Mouse (Mus musculus) hindbrain, embryonic 15.5 days (tissue): ENCODE measurements around the gene Plekha1. TPM values are rescaled to one million over a fixed set of nuclear protein-coding genes. Genes with fewer than 3 reads are reported as not detected.

Experiments
- ATAC-seq: fragments of 200-750 bp; cut with Nextera tagmentation; 2 replicates; pipeline ENCODE4 v1.8.0; 2017; ENCODE audit warnings: low read depth, moderate number of reproducible peaks, moderate TSS enrichment; ENCODE audit not compliant: low FRiP score
- H3K27ac ChIP-seq: fragments of 300-500 bp; sonication (generic); replicated peaks from 2 replicates; pipeline ENCODE4 v1.5.1; 2015; ENCODE audit warnings: mild to moderate bottlenecking, inconsistent platforms
- H3K27me3 ChIP-seq: fragments of 300-500 bp; sonication (generic); 2 replicates; pipeline ENCODE4 v1.6.1; 2015; ENCODE audit warnings: control low read depth, inconsistent platforms
- H3K36me3 ChIP-seq: fragments of 300-500 bp; sonication (generic); 2 replicates; pipeline ENCODE4 v1.6.1; 2015; ENCODE audit warnings: control low read depth, inconsistent platforms
- H3K4me1 ChIP-seq: fragments of 300-500 bp; sonication (generic); replicated peaks from 2 replicates; pipeline ENCODE4 v1.6.1; 2015; ENCODE audit warnings: control low read depth, inconsistent platforms
- H3K4me2 ChIP-seq: fragments of 300-500 bp; sonication (generic); 2 replicates; pipeline ENCODE4 v1.6.1; 2015; ENCODE audit warnings: moderate library complexity, mild to moderate bottlenecking, inconsistent platforms
- H3K4me3 ChIP-seq: fragments of 300-500 bp; sonication (generic); 2 replicates; pipeline ENCODE4 v1.5.1; 2015; ENCODE audit warnings: mild to moderate bottlenecking, inconsistent platforms
- H3K9ac ChIP-seq: fragments of 300-500 bp; sonication (generic); 2 replicates; pipeline ENCODE4 v1.6.1; 2015; ENCODE audit warnings: inconsistent platforms
- H3K9me3 ChIP-seq: fragments of 300-500 bp; sonication (generic); 2 replicates; pipeline ENCODE4 v1.6.1; 2016; ENCODE audit warnings: control low read depth, inconsistent platforms
- WGBS: fragments of 180-500 bp; shearing (Covaris S2); methylation state at CpG from one replicate; pipeline ENCODE4 v1.1.7; 2015; 5-methylcytosine and 5-hydroxymethylcytosine counted together
- polyA plus RNA-seq: library from polyadenylated mRNA; unstranded; fragments of >200 nt; fragmentation: Nextera tagmentation; extraction: Ambion mirVana; gene quantifications from 2 replicates; pipeline ENCODE4 v1.2.1, GENCODE M21; 2015

Plekha1 gene
- 59.9 and 60.6 TPM in 2 replicates for polyA plus RNA-seq

GRCm38 (mm10) chr7:130865613-130866591 is at the start of gene Plekha1:
Gene Plekha1, plus strand, starts transcription at chr7:130865756.
- H3K27me3 ChIP-seq, result no peaks in the 10 kb centered on the region
- peaks cover 23% of the 10 kb centered on the region for H3K4me1 ChIP-seq
- peak within 1 kb of the TSS; percentile 68 for H3K9ac ChIP-seq
- no peaks in the 10 kb centered on the region for H3K9me3 ChIP-seq
- under 1% methylated on average over 112 of the region's 114 CpGs for WGBS
- H3K4me3 ChIP-seq, result peak within 1 kb of the TSS; percentile 86
- peak within 1 kb of the TSS; percentile 89 for H3K27ac ChIP-seq
- peak; percentile 98 for ATAC-seq
- no peaks in the 10 kb centered on the region for H3K36me3 ChIP-seq
- H3K4me2 ChIP-seq, result peak within 1 kb of the TSS; percentile 63

GRCm38 (mm10) chr7:130816243-130816642 is 49.3 kb upstream of the Plekha1 start:
- H3K4me2 ChIP-seq, result no peak overlapping the region
- H3K4me1 ChIP-seq, result no peaks in the 10 kb centered on the region
- no peak overlapping the region for H3K9ac ChIP-seq
- no peak overlapping the region for H3K27ac ChIP-seq
- no peaks in the 10 kb centered on the region for H3K9me3 ChIP-seq
- no peak for ATAC-seq
- 90% methylated on average over 7 of the region's 7 CpGs for WGBS
- H3K27me3 ChIP-seq, result no peaks in the 10 kb centered on the region
- no peak overlapping the region for H3K4me3 ChIP-seq
- H3K36me3 ChIP-seq, result no peaks in the 10 kb centered on the region

- H3K4me3 ChIP-seq, result no peak overlapping the region
- H3K27me3 ChIP-seq, result no peaks in the 10 kb centered on the region
- H3K27ac ChIP-seq, result no peak overlapping the region
- H3K4me1 ChIP-seq, result no peaks in the 10 kb centered on the region
- WGBS, result 79% methylated on average over 5 of the region's 5 CpGs
- no peak for ATAC-seq
- no peak overlapping the region for H3K4me2 ChIP-seq
- no peaks in the 10 kb centered on the region for H3K9me3 ChIP-seq
- no peak overlapping the region for H3K9ac ChIP-seq
- H3K36me3 ChIP-seq, result no peaks in the 10 kb centered on the region
Observed at GRCm38 (mm10) chr7:130818813-130819212, 46.7 kb upstream of the Plekha1 start.

- Histone ChIP-seq H3K9ac (no peak overlapping the region), H3K36me3 (no peaks in the 10 kb centered on the region), H3K9me3 (no peaks in the 10 kb centered on the region), H3K4me3 (no peak overlapping the region), H3K4me1 (no peaks in the 10 kb centered on the region), H3K27ac (no peak overlapping the region), H3K4me2 (no peak overlapping the region), H3K27me3 (no peaks in the 10 kb centered on the region)
- WGBS, result 59% methylated on average over 10 of the region's 10 CpGs
- no peak for ATAC-seq
Observed at GRCm38 (mm10) chr7:130819624-130820023, 45.9 kb upstream of the Plekha1 start.

GRCm38 (mm10) chr7:130823992-130824391 is 41.6 kb upstream of the Plekha1 start:
- H3K36me3 ChIP-seq, result no peaks in the 10 kb centered on the region
- 82% methylated on average over 9 of the region's 9 CpGs for WGBS
- no peak overlapping the region for H3K27ac ChIP-seq
- no peak overlapping the region for H3K4me3 ChIP-seq
- no peaks in the 10 kb centered on the region for H3K4me1 ChIP-seq
- no peak overlapping the region for H3K9ac ChIP-seq
- H3K27me3 ChIP-seq, result no peaks in the 10 kb centered on the region
- H3K9me3 ChIP-seq, result no peaks in the 10 kb centered on the region
- H3K4me2 ChIP-seq, result no peak overlapping the region
- ATAC-seq, result no peak

- H3K27ac ChIP-seq, result no peak overlapping the region
- no peak overlapping the region for H3K9ac ChIP-seq
- WGBS, result 76% methylated on average over 3 of the region's 3 CpGs
- H3K36me3 ChIP-seq, result no peaks in the 10 kb centered on the region
- no peak overlapping the region for H3K4me2 ChIP-seq
- H3K27me3 ChIP-seq, result no peaks in the 10 kb centered on the region; the same call in 1 of the 2 replicates
- ATAC-seq, result no peak
- no peak overlapping the region for H3K4me3 ChIP-seq
- no peaks in the 10 kb centered on the region for H3K4me1 ChIP-seq
- H3K9me3 ChIP-seq, result no peaks in the 10 kb centered on the region
Observed at GRCm38 (mm10) chr7:130826343-130826742, 39.2 kb upstream of the Plekha1 start.

- Histone ChIP-seq H3K4me2 (no peak overlapping the region), H3K4me1 (no peaks in the 10 kb centered on the region), H3K4me3 (no peak overlapping the region), H3K27me3 (no peaks in the 10 kb centered on the region; the same call in 1 of the 2 replicates), H3K27ac (no peak overlapping the region), H3K9ac (no peak overlapping the region), H3K36me3 (no peaks in the 10 kb centered on the region), H3K9me3 (no peaks in the 10 kb centered on the region)
- WGBS, result 59% methylated on average over 3 of the region's 3 CpGs
- ATAC-seq, result no peak
Observed at GRCm38 (mm10) chr7:130827431-130827830, 38.1 kb upstream of the Plekha1 start.

- Histone ChIP-seq H3K27ac (no peak overlapping the region), H3K4me1 (no peaks in the 10 kb centered on the region), H3K4me3 (no peak overlapping the region), H3K36me3 (no peaks in the 10 kb centered on the region), H3K27me3 (no peaks in the 10 kb centered on the region; the same call in 1 of the 2 replicates), H3K9me3 (no peaks in the 10 kb centered on the region), H3K9ac (no peak overlapping the region), H3K4me2 (no peak overlapping the region)
- no peak for ATAC-seq
- 91% methylated on average over 9 of the region's 9 CpGs for WGBS
Observed at GRCm38 (mm10) chr7:130827844-130828403, 37.6 kb upstream of the Plekha1 start.

- WGBS, result 87% methylated on average over 10 of the region's 10 CpGs
- no peaks in the 10 kb centered on the region for H3K4me1 ChIP-seq
- no peaks in the 10 kb centered on the region; the same call in 1 of the 2 replicates for H3K27me3 ChIP-seq
- no peak overlapping the region for H3K27ac ChIP-seq
- H3K9ac ChIP-seq, result no peak overlapping the region
- no peak overlapping the region for H3K4me2 ChIP-seq
- H3K9me3 ChIP-seq, result no peaks in the 10 kb centered on the region
- no peak for ATAC-seq
- H3K4me3 ChIP-seq, result no peak overlapping the region
- no peaks in the 10 kb centered on the region for H3K36me3 ChIP-seq
Observed at GRCm38 (mm10) chr7:130828475-130828874, 37.1 kb upstream of the Plekha1 start.

GRCm38 (mm10) chr7:130831586-130831985 is 34.0 kb upstream of the Plekha1 start:
- WGBS, result 92% methylated on average over 5 of the region's 5 CpGs
- Histone ChIP-seq H3K9ac (no peak overlapping the region), H3K9me3 (no peaks in the 10 kb centered on the region), H3K27ac (no peak overlapping the region), H3K4me2 (no peak overlapping the region), H3K36me3 (no peaks in the 10 kb centered on the region), H3K27me3 (no peaks in the 10 kb centered on the region; the same call in 1 of the 2 replicates), H3K4me3 (no peak overlapping the region), H3K4me1 (peaks cover 19% of the 10 kb centered on the region)
- no peak for ATAC-seq

- peak; percentile 95 for ATAC-seq
- no peaks in the 10 kb centered on the region for H3K9me3 ChIP-seq
- peaks cover 39% of the 10 kb centered on the region for H3K4me1 ChIP-seq
- H3K27me3 ChIP-seq, result no peaks in the 10 kb centered on the region; the same call in 1 of the 2 replicates
- H3K4me2 ChIP-seq, result peak overlapping the region; percentile 27; the same call in 1 of the 2 replicates
- no peak overlapping the region for H3K9ac ChIP-seq
- no peak overlapping the region for H3K4me3 ChIP-seq
- H3K36me3 ChIP-seq, result no peaks in the 10 kb centered on the region
- H3K27ac ChIP-seq, result no peak overlapping the region
- WGBS, result 21% methylated on average over 21 of the region's 21 CpGs
Observed at GRCm38 (mm10) chr7:130834299-130834698, 31.3 kb upstream of the Plekha1 start.
